In genomic region chr17:35194844-35195630, GRCm38 (mm10) we compare ENCODE assay signal across 8 mouse cellular contexts. TPM values are rescaled to one million over a fixed set of nuclear protein-coding genes. Genes with fewer than 3 reads are reported as not detected.
DNase-seq lines count a peak whose midpoint lies in the region; ATAC-seq and TF ChIP-seq lines count a peak whose summit lies in the region.

No protein-coding gene starts in this region.

- TF ChIP-seq EP300 in CH12.LX (IDR thresholded peaks at IDR 0.05; ENCODE audit: low read length) = peak; percentile 54; the same call in 1 of the 2 replicates

- dilution Hi-C loops in CH12.LX (cut with MboI; ENCODE audit: extremely low pct_ligation_motif_present, extremely low pct_unique_long_range_greater_than_20kb, low sequenced_read_pairs) = no loop called here

- peaks cover 44% of the 10 kb centered on the region for H3K27me3 ChIP-seq in heart, embryonic 11.5 days (ENCODE audit: control insufficient read depth, insufficient read depth, low read length)
- no peaks in the 10 kb centered on the region for H3K27me3 ChIP-seq in CH12.LX (replicated peaks)
- peaks cover 28% of the 10 kb centered on the region for H3K27me3 ChIP-seq in hindbrain, embryonic 11.5 days (ENCODE audit: control insufficient read depth, insufficient read depth, low read length)
- H3K27me3 ChIP-seq in midbrain, embryonic 10.5 days (ENCODE audit: low read depth, poor library complexity, severe bottlenecking) = peaks cover 59% of the 10 kb centered on the region

- H3K27ac ChIP-seq in heart, embryonic 11.5 days (ENCODE audit: low read depth, low read length) = no peak overlapping the region
- peak overlapping the region; percentile 96 for H3K27ac ChIP-seq in CH12.LX (ENCODE audit: insufficient read depth, low read depth)
- no peak overlapping the region for H3K27ac ChIP-seq in hindbrain, embryonic 11.5 days (ENCODE audit: low read depth, low read length)
- H3K27ac ChIP-seq in midbrain, embryonic 10.5 days (replicated peaks) = peak overlapping the region; percentile 61

- peaks cover 9% of the 10 kb centered on the region; the same call in 1 of the 2 replicates for H3K4me1 ChIP-seq in heart, embryonic 11.5 days (ENCODE audit: control insufficient read depth, insufficient read depth, low read length)
- peaks cover 27 to 48% of the 10 kb centered on the region in 2 experiments for H3K4me1 ChIP-seq in CH12.LX (ENCODE audit: control insufficient read depth in 1 of 2, insufficient read depth in 2 of 2)
- H3K4me1 ChIP-seq in hindbrain, embryonic 11.5 days (replicated peaks; ENCODE audit: control insufficient read depth, insufficient read depth, low read length) = peaks cover 2% of the 10 kb centered on the region; the same call in 1 of the 2 replicates
- peaks cover 27% of the 10 kb centered on the region for H3K4me1 ChIP-seq in midbrain, embryonic 10.5 days

- no peaks in the 10 kb centered on the region for H3K9me3 ChIP-seq in heart, embryonic 11.5 days (replicated peaks; ENCODE audit: control insufficient read depth, low read length)
- H3K9me3 ChIP-seq in CH12.LX (replicated peaks; ENCODE audit: low read length) = no peaks in the 10 kb centered on the region
- no peaks in the 10 kb centered on the region for H3K9me3 ChIP-seq in hindbrain, embryonic 11.5 days (ENCODE audit: control insufficient read depth, low read length)
- H3K9me3 ChIP-seq in midbrain, embryonic 10.5 days (replicated peaks) = no peaks in the 10 kb centered on the region

- TF ChIP-seq CTCF in CH12.LX (conservative IDR thresholded peaks at IDR 0.05 in 1 of 2, IDR thresholded peaks at IDR 0.05 in 1 of 2; ENCODE audit: low read depth in 2 of 2, low read length in 2 of 2) = no peak

- no peaks in the 10 kb centered on the region for H3K36me3 ChIP-seq in heart, embryonic 11.5 days (ENCODE audit: control insufficient read depth, insufficient read depth, low read length)
- peaks cover 1 to 11% of the 10 kb centered on the region in 2 experiments for H3K36me3 ChIP-seq in CH12.LX (replicated peaks in 1 of 2; ENCODE audit: control insufficient read depth in 1 of 2, insufficient read depth in 1 of 2, low read length in 1 of 2)
- no peaks in the 10 kb centered on the region for H3K36me3 ChIP-seq in hindbrain, embryonic 11.5 days (ENCODE audit: control insufficient read depth, insufficient read depth, low read length)
- H3K36me3 ChIP-seq in midbrain, embryonic 10.5 days = no peaks in the 10 kb centered on the region

- in situ Hi-C loops in CH12.LX (cut with MboI; ENCODE audit: low pct_ligation_motif_present, low pct_unique_long_range_greater_than_20kb, low sequenced_read_pairs) = no loop called here

- TF ChIP-seq RAD21 in CH12.LX (IDR thresholded peaks at IDR 0.05; ENCODE audit: low read depth, low read length) = no peak

- peak overlapping the region; percentile 49 for H3K4me3 ChIP-seq in heart, embryonic 11.5 days (ENCODE audit: low read depth, low read length)
- peak overlapping the region; percentile 60 to 80 (median 78) for H3K4me3 ChIP-seq in CH12.LX (replicated peaks in 1 of 3; ENCODE audit: low read depth in 2 of 3, low read length in 2 of 3, poor library complexity in 1 of 3)
- H3K4me3 ChIP-seq in hindbrain, embryonic 11.5 days (ENCODE audit: low read depth, low read length) = peak overlapping the region; percentile 38
- H3K4me3 ChIP-seq in midbrain, embryonic 10.5 days = peak overlapping the region; percentile 59

- H3K79me2 ChIP-seq in CH12.LX (replicated peaks; ENCODE audit: control insufficient read depth, extremely low read depth, insufficient read depth, poor library complexity, severe bottlenecking) = peaks cover 12% of the 10 kb centered on the region

- no peak for ATAC-seq in heart, embryonic 11.5 days (replicated peaks; ENCODE audit: insufficient number of reproducible peaks, low FRiP score, low TSS enrichment)
- no peak for ATAC-seq in hindbrain, embryonic 11.5 days (ENCODE audit: low FRiP score)

- peak overlapping the region; percentile 85 for H3K4me2 ChIP-seq in heart, embryonic 11.5 days
- peak overlapping the region; percentile 87 for H3K4me2 ChIP-seq in CH12.LX (ENCODE audit: insufficient read depth, low read depth, poor library complexity, severe bottlenecking)
- peak overlapping the region; percentile 59 for H3K4me2 ChIP-seq in hindbrain, embryonic 11.5 days (replicated peaks; ENCODE audit: low read depth, low read length)

- intact Hi-C loops in heart, postnatal 25 days (cut with DNase I) = loop anchor here (2.0 kb wide), 1 partner anchor 16 kb away; no protein-coding TSS in a partner anchor

- 34% methylated on average over 19 of the region's 19 CpGs for WGBS in heart, embryonic 11.5 days (ENCODE audit: insufficient replicate concordance)
- WGBS in hindbrain, embryonic 11.5 days = 43% methylated on average over 19 of the region's 19 CpGs
- 44% methylated on average over 19 of the region's 19 CpGs for WGBS in midbrain, embryonic 10.5 days

- H3K9ac ChIP-seq in heart, embryonic 11.5 days (ENCODE audit: low read depth, low read length) = peak overlapping the region; percentile 63; the same call in 1 of the 2 replicates
- H3K9ac ChIP-seq in CH12.LX (ENCODE audit: insufficient read depth, low read depth) = peak overlapping the region; percentile 71
- H3K9ac ChIP-seq in hindbrain, embryonic 11.5 days (ENCODE audit: low read depth, low read length) = peak overlapping the region; percentile 27; the same call in 1 of the 2 replicates

- TF ChIP-seq POLR2A in CH12.LX (IDR thresholded peaks at IDR 0.05; ENCODE audit: low read depth, low read length) = no peak

- no peak for DNase-seq in heart, postnatal 25 days (ENCODE audit: low spot score)
- DNase-seq in CH12.LX (ENCODE audit: extremely low read depth) = no peak
- no peak for DNase-seq in hindbrain, embryonic 11.5 days (ENCODE audit: low spot score)
- DNase-seq in midbrain, embryonic 10.5 days (ENCODE audit: low spot score) = no peak
- DNase-seq in right cerebral cortex, postnatal 14 days = no peak
- no peak for DNase-seq in urinary bladder, postnatal 14 days (ENCODE audit: low spot score)
- no peak for DNase-seq in left cerebral cortex, adult 11 months (ENCODE audit: low spot score)

TF ChIP-seq in CH12.LX, 34 proteins besides CTCF, POLR2A, EP300 and RAD21 (continues in another document):
- TF ChIP-seq CHD2 (IDR thresholded peaks at IDR 0.05; ENCODE audit: low read length) = peak; percentile 19; the same call in 1 of the 2 replicates
- TF ChIP-seq ZC3H11A (IDR thresholded peaks at IDR 0.05; ENCODE audit: low read depth, low read length) = no peak
- no peak for TF ChIP-seq MAFK (IDR thresholded peaks at IDR 0.05; ENCODE audit: insufficient replicate concordance, low read length)
- no peak; the same call in 1 of the 2 replicates for TF ChIP-seq BHLHE40 (IDR thresholded peaks at IDR 0.05; ENCODE audit: low read depth, low read length)
- no peak; the same call in 1 of the 2 replicates for TF ChIP-seq NELFE (IDR thresholded peaks at IDR 0.05; ENCODE audit: low read depth, low read length)
- TF ChIP-seq SIN3A (IDR thresholded peaks at IDR 0.05; ENCODE audit: low read length) = peak; percentile 59; the same call in 1 of the 2 replicates
- TF ChIP-seq TBP (conservative IDR thresholded peaks at IDR 0.05; ENCODE audit: low read depth, low read length) = no peak
- no peak for TF ChIP-seq JUN (IDR thresholded peaks at IDR 0.05; ENCODE audit: insufficient read depth, low read depth, low read length)

RNA-seq across cellular contexts. Expression of gene Ltb, which starts 0.8 kb away (rescaled TPM):
- 0.42 TPM in 1 of 2 replicates, not detected in the other for polyA plus RNA-seq in heart, embryonic 11.5 days (2014; fragmentation: Nextera tagmentation; extraction: Ambion mirVana)
- 1 to 10 TPM; 1.4 to 1.8 TPM for total RNA-seq in heart, postnatal 25 days (2021)
- total RNA-seq in CH12.LX (2012; rRNA removed) (120 and 150 TPM in 2 replicates), CH12.LX (2014; rRNA removed) (228 and 234 TPM in 2 replicates)
- 263 and 267 TPM in 2 replicates for polyA plus RNA-seq in CH12.LX (2012; ENCODE audit: insufficient read length, low read depth)
- 0.22 and 0.32 TPM in 2 replicates for polyA plus RNA-seq in hindbrain, embryonic 11.5 days (2014; fragmentation: Nextera tagmentation; extraction: Ambion mirVana)
- polyA plus RNA-seq in midbrain, embryonic 10.5 days (2016; fragmentation: Nextera tagmentation; extraction: Ambion mirVana) = 0.10 TPM in 1 of 2 replicates, not detected in the other

RNA-seq across cellular contexts. Expression of gene Tnf, which starts 6.8 kb away (rescaled TPM):
- not detected in 2 replicates for polyA plus RNA-seq in heart, embryonic 11.5 days (2014; fragmentation: Nextera tagmentation; extraction: Ambion mirVana)
- under 1 TPM; 0.56 to 0.60 TPM for total RNA-seq in heart, postnatal 25 days (2021)
- 18.8 and 28.0 TPM in 2 replicates for total RNA-seq in CH12.LX (2012; rRNA removed)
- total RNA-seq in CH12.LX (2014; rRNA removed) = 19.0 and 20.8 TPM in 2 replicates
- 25.2 and 28.3 TPM in 2 replicates for polyA plus RNA-seq in CH12.LX (2012; ENCODE audit: insufficient read length, low read depth)
- not detected in 2 replicates for polyA plus RNA-seq in hindbrain, embryonic 11.5 days (2014; fragmentation: Nextera tagmentation; extraction: Ambion mirVana)
- polyA plus RNA-seq in midbrain, embryonic 10.5 days (2016; fragmentation: Nextera tagmentation; extraction: Ambion mirVana) = 0.07 TPM in 1 of 2 replicates, not detected in the other

RNA-seq across cellular contexts. Expression of gene Lst1, which starts 6.8 kb away (rescaled TPM):
- polyA plus RNA-seq in heart, embryonic 11.5 days (2014; fragmentation: Nextera tagmentation; extraction: Ambion mirVana) = 4.9 and 5.0 TPM in 2 replicates
- total RNA-seq in heart, postnatal 25 days (2021) = 1 to 10 TPM; 2.7 to 5.3 TPM
- total RNA-seq in CH12.LX (2012; rRNA removed) = 6.0 and 8.4 TPM in 2 replicates
- 2.9 and 4.4 TPM in 2 replicates for total RNA-seq in CH12.LX (2014; rRNA removed)
- 8.5 and 9.0 TPM in 2 replicates for polyA plus RNA-seq in CH12.LX (2012; ENCODE audit: insufficient read length, low read depth)
- polyA plus RNA-seq in hindbrain, embryonic 11.5 days (2014; fragmentation: Nextera tagmentation; extraction: Ambion mirVana) = 5.6 and 9.8 TPM in 2 replicates
- 5.0 and 8.3 TPM in 2 replicates for polyA plus RNA-seq in midbrain, embryonic 10.5 days (2016; fragmentation: Nextera tagmentation; extraction: Ambion mirVana)

RNA-seq across cellular contexts. Expression of gene Lta, which starts 10.1 kb away (rescaled TPM):
- not detected in 2 replicates for polyA plus RNA-seq in heart, embryonic 11.5 days (2014; fragmentation: Nextera tagmentation; extraction: Ambion mirVana)
- total RNA-seq in heart, postnatal 25 days (2021) = not detected
- total RNA-seq in CH12.LX (2012; rRNA removed) = 8.9 and 13.4 TPM in 2 replicates
- 18.9 and 19.6 TPM in 2 replicates for total RNA-seq in CH12.LX (2014; rRNA removed)
- polyA plus RNA-seq in CH12.LX (2012; ENCODE audit: insufficient read length, low read depth) = 50.4 and 53.0 TPM in 2 replicates
- not detected in 2 replicates for polyA plus RNA-seq in hindbrain, embryonic 11.5 days (2014; fragmentation: Nextera tagmentation; extraction: Ambion mirVana)
- not detected in 2 replicates for polyA plus RNA-seq in midbrain, embryonic 10.5 days (2016; fragmentation: Nextera tagmentation; extraction: Ambion mirVana)

RNA-seq across cellular contexts. Expression of gene Aif1, which starts 19.2 kb away (rescaled TPM):
- polyA plus RNA-seq in heart, embryonic 11.5 days (2014; fragmentation: Nextera tagmentation; extraction: Ambion mirVana) = 2.7 and 4.2 TPM in 2 replicates
- total RNA-seq in heart, postnatal 25 days (2021) = 1 to 10 TPM; 2.3 to 3.5 TPM
- total RNA-seq in CH12.LX (2012; rRNA removed) (7.0 and 14.7 TPM in 2 replicates), CH12.LX (2014; rRNA removed) (14.1 and 15.5 TPM in 2 replicates)
- polyA plus RNA-seq in CH12.LX (2012; ENCODE audit: insufficient read length, low read depth) = 14.7 and 19.7 TPM in 2 replicates
- polyA plus RNA-seq in hindbrain, embryonic 11.5 days (2014; fragmentation: Nextera tagmentation; extraction: Ambion mirVana) = 6.1 and 8.4 TPM in 2 replicates
- 4.0 and 5.8 TPM in 2 replicates for polyA plus RNA-seq in midbrain, embryonic 10.5 days (2016; fragmentation: Nextera tagmentation; extraction: Ambion mirVana)

Comparison
In these comparisons a context has a peak if more than half of its experiments do, and no peak if none do; other contexts are left out.
1. H3K27ac ChIP-seq: peak in CH12.LX (single experiment) and midbrain, embryonic 10.5 days (single experiment); none in heart, embryonic 11.5 days (single experiment) and hindbrain, embryonic 11.5 days (single experiment).
2. RNA of gene Ltb, which starts 0.8 kb away (polyA plus RNA-seq): 263 to 267 TPM in CH12.LX; 0.42 TPM in heart, embryonic 11.5 days, 0.22 to 0.32 TPM in hindbrain, embryonic 11.5 days and 0.10 TPM in midbrain, embryonic 10.5 days; every median in the first group is over 100 times any median in the second.
3. RNA of gene Tnf, which starts 6.8 kb away (polyA plus RNA-seq): 25.2 to 28.3 TPM in CH12.LX; not detected in heart, embryonic 11.5 days, 0.07 TPM in midbrain, embryonic 10.5 days and not detected in hindbrain, embryonic 11.5 days; every median in the first group is over 10 times any median in the second.
4. Peak in every context shown above with its lines, with median percentiles within 50 percentile points of each other: H3K4me2 ChIP-seq, H3K4me3 ChIP-seq and H3K9ac ChIP-seq.